Mouse (Mus musculus): ENCODE data around the gene Ptpre. TPM values are rescaled to one million over a fixed set of nuclear protein-coding genes. Genes with fewer than 3 reads are reported as not detected.

Gene Ptpre
- polyA plus RNA-seq, 1 experiment = not detected

GRCm38 (mm10) chr7:135544321-135544720 is 7.0 kb downstream of the Ptpre start:
- 93% methylated on average over 6 of the region's 6 CpGs for WGBS
- H3K27ac ChIP-seq (ENCODE audit: insufficient read depth, low read depth, low read length) = no peak overlapping the region
- H3K4me3 ChIP-seq (ENCODE audit: insufficient read depth, low read depth, low read length) = no peak overlapping the region
- no peaks in the 10 kb centered on the region for H3K4me1 ChIP-seq (ENCODE audit: control insufficient read depth, insufficient read depth, low read length)
- TF ChIP-seq POLR2A (IDR thresholded peaks at IDR 0.05; ENCODE audit: insufficient read depth, low read depth, low read length) (no peak), CTCF (IDR thresholded peaks at IDR 0.05; ENCODE audit: insufficient read depth, low read depth, low read length) (no peak)

- no peaks in the 10 kb centered on the region for H3K4me1 ChIP-seq (ENCODE audit: control insufficient read depth, insufficient read depth, low read length)
- TF ChIP-seq CTCF (IDR thresholded peaks at IDR 0.05; ENCODE audit: insufficient read depth, low read depth, low read length) = no peak
- no peak for TF ChIP-seq POLR2A (IDR thresholded peaks at IDR 0.05; ENCODE audit: insufficient read depth, low read depth, low read length)
- no peak overlapping the region for H3K4me3 ChIP-seq (ENCODE audit: insufficient read depth, low read depth, low read length)
- 90% methylated on average over 7 of the region's 7 CpGs for WGBS
- no peak overlapping the region for H3K27ac ChIP-seq (ENCODE audit: insufficient read depth, low read depth, low read length)
Observed at GRCm38 (mm10) chr7:135545957-135546356, 8.7 kb downstream of the Ptpre start.

GRCm38 (mm10) chr7:135546530-135546929 is 9.2 kb downstream of the Ptpre start:
- TF ChIP-seq POLR2A (IDR thresholded peaks at IDR 0.05; ENCODE audit: insufficient read depth, low read depth, low read length) (no peak), CTCF (IDR thresholded peaks at IDR 0.05; ENCODE audit: insufficient read depth, low read depth, low read length) (no peak)
- WGBS = 78% methylated on average over 5 of the region's 5 CpGs
- no peaks in the 10 kb centered on the region for H3K4me1 ChIP-seq (ENCODE audit: control insufficient read depth, insufficient read depth, low read length)
- H3K27ac ChIP-seq (ENCODE audit: insufficient read depth, low read depth, low read length) = no peak overlapping the region
- no peak overlapping the region for H3K4me3 ChIP-seq (ENCODE audit: insufficient read depth, low read depth, low read length)

DNA sequence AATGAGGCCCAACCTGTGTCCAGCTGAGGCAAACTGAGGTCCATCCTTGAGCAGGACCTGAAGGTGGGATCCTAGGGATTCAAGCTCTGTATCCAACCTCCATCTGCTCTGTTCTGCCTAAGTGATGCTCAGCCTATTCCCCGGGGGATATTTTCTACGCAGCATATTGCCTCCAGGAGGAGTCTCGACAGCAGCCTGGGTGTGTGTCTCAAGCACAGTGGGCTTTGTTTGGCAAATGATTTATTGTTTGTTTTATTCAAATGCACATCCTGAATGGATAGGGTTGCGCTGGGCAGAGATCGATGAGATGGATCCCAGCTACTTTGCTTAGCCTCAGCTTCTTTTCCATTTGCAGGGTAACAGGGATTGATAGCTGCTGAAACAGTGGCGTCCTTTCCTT is 11.2 kb downstream of the Ptpre start:
- TF ChIP-seq POLR2A (IDR thresholded peaks at IDR 0.05; ENCODE audit: insufficient read depth, low read depth, low read length) (no peak), CTCF (IDR thresholded peaks at IDR 0.05; ENCODE audit: insufficient read depth, low read depth, low read length) (no peak)
- Histone ChIP-seq H3K4me1 (ENCODE audit: control insufficient read depth, insufficient read depth, low read length) (no peaks in the 10 kb centered on the region), H3K27ac (ENCODE audit: insufficient read depth, low read depth, low read length) (no peak overlapping the region), H3K4me3 (ENCODE audit: insufficient read depth, low read depth, low read length) (no peak overlapping the region)
- WGBS = 81% methylated on average over 6 of the region's 6 CpGs

- WGBS = 61% methylated on average over 1 of the region's 1 CpGs
- no peak for TF ChIP-seq POLR2A (IDR thresholded peaks at IDR 0.05; ENCODE audit: insufficient read depth, low read depth, low read length)
- TF ChIP-seq CTCF (IDR thresholded peaks at IDR 0.05; ENCODE audit: insufficient read depth, low read depth, low read length) = no peak
- no peak overlapping the region for H3K27ac ChIP-seq (ENCODE audit: insufficient read depth, low read depth, low read length)
- H3K4me3 ChIP-seq (ENCODE audit: insufficient read depth, low read depth, low read length) = no peak overlapping the region
- no peaks in the 10 kb centered on the region for H3K4me1 ChIP-seq (ENCODE audit: control insufficient read depth, insufficient read depth, low read length)
Observed at GRCm38 (mm10) chr7:135551547-135551946, 14.3 kb downstream of the Ptpre start.

DNA sequence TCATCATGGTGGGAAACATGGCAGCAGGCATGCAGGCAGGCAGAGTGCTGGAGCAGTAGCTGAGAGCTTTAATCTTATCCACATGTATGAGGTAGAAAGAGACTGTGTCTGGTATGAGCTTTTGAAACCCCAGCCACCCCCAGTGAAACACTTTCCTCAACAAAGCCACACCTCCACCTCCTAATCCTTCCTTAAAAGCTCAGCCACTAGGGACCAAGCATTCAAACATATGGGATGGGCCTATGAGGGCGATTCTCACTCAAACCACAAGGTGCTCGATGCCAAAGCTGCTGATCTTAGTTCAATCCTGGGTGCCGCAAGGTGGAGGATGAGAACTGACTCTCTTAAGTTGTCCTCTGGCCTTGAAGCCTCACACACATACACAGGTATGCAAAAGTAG is 16.3 kb downstream of the Ptpre start:
- H3K4me3 ChIP-seq (ENCODE audit: insufficient read depth, low read depth, low read length) = no peak overlapping the region
- 88% methylated on average over 3 of the region's 3 CpGs for WGBS
- H3K27ac ChIP-seq (ENCODE audit: insufficient read depth, low read depth, low read length) = no peak overlapping the region
- no peaks in the 10 kb centered on the region for H3K4me1 ChIP-seq (ENCODE audit: control insufficient read depth, insufficient read depth, low read length)
- TF ChIP-seq POLR2A (IDR thresholded peaks at IDR 0.05; ENCODE audit: insufficient read depth, low read depth, low read length) (no peak), CTCF (IDR thresholded peaks at IDR 0.05; ENCODE audit: insufficient read depth, low read depth, low read length) (no peak)

DNA sequence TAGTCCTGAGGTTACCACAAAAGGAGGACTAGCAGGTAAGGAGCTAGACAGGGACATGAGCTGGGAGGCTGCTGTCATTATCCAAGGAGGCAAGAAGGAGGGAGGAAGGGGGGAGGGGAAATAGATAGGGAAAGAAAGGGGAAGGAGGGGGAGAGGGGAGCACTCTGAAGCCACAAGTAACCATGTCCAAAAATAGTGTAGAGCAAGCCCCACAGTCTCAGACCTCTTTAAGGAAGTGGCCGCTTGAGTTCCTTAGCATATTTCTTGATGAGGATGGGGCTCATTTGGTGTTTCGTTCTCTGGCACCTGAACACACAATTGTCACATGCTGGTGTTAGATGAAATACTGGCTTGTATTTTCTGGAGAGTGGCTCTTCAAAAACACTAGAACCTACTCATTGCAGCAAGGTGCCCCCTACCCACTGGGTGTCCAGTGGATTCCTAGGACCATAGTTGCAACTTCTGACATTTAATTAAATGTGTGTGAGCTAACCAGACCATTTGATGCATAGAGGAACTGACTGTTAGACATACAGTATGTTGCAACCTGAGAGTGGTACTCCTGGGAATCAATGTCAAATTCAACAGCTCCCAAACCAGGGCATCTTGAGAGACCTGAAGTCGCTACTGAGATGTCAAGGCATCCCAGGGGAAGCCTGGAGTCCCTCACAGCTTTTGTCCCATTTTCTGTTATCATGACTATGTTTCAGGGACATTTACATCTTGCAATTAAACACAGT is 19.6 kb downstream of the Ptpre start:
- no peak overlapping the region for H3K4me3 ChIP-seq (ENCODE audit: insufficient read depth, low read depth, low read length)
- no peak overlapping the region for H3K27ac ChIP-seq (ENCODE audit: insufficient read depth, low read depth, low read length)
- TF ChIP-seq POLR2A (IDR thresholded peaks at IDR 0.05; ENCODE audit: insufficient read depth, low read depth, low read length) = no peak
- TF ChIP-seq CTCF (IDR thresholded peaks at IDR 0.05; ENCODE audit: insufficient read depth, low read depth, low read length) = no peak
- no peaks in the 10 kb centered on the region for H3K4me1 ChIP-seq (ENCODE audit: control insufficient read depth, insufficient read depth, low read length)
- WGBS = 94% methylated on average over 3 of the region's 3 CpGs

- 90% methylated on average over 1 of the region's 1 CpGs for WGBS
- no peak for TF ChIP-seq CTCF (IDR thresholded peaks at IDR 0.05; ENCODE audit: insufficient read depth, low read depth, low read length)
- no peak for TF ChIP-seq POLR2A (IDR thresholded peaks at IDR 0.05; ENCODE audit: insufficient read depth, low read depth, low read length)
- no peaks in the 10 kb centered on the region for H3K4me1 ChIP-seq (ENCODE audit: control insufficient read depth, insufficient read depth, low read length)
- H3K4me3 ChIP-seq (ENCODE audit: insufficient read depth, low read depth, low read length) = no peak overlapping the region
- no peak overlapping the region for H3K27ac ChIP-seq (ENCODE audit: insufficient read depth, low read depth, low read length)
Observed at GRCm38 (mm10) chr7:135560280-135560679, 23.0 kb downstream of the Ptpre start.

- Histone ChIP-seq H3K27ac (ENCODE audit: insufficient read depth, low read depth, low read length) (no peak overlapping the region), H3K4me1 (ENCODE audit: control insufficient read depth, insufficient read depth, low read length) (no peaks in the 10 kb centered on the region), H3K4me3 (ENCODE audit: insufficient read depth, low read depth, low read length) (no peak overlapping the region)
- TF ChIP-seq POLR2A (IDR thresholded peaks at IDR 0.05; ENCODE audit: insufficient read depth, low read depth, low read length) (no peak), CTCF (IDR thresholded peaks at IDR 0.05; ENCODE audit: insufficient read depth, low read depth, low read length) (no peak)
- WGBS = 67% methylated on average over 8 of the region's 8 CpGs
Observed at GRCm38 (mm10) chr7:135564022-135564421, 26.7 kb downstream of the Ptpre start.

Data from olfactory bulb, adult 2 months (tissue).